Mouse (Mus musculus) cortical plate, adult 2 months (tissue): ENCODE data around the gene Abcb8.

Experiments
- CTCF ChIP-seq: fragments of 200-500 bp; IDR thresholded peaks from 2 replicates; pipeline ENCODE4 v1.5.1; 2011; ENCODE audit warnings: mild to moderate bottlenecking, control low read depth, low read length; ENCODE audit not compliant: insufficient read depth; ENCODE audit errors: extremely low read depth
- POLR2A ChIP-seq: fragments of 200-500 bp; IDR thresholded peaks from 2 replicates; pipeline ENCODE4 v1.6.1; 2011; ENCODE audit warnings: mild to moderate bottlenecking, low read length, control low read depth; ENCODE audit not compliant: insufficient read depth; ENCODE audit errors: extremely low read depth

- TF ChIP-seq CTCF (no peak), POLR2A (no peak)
Measured at GRCm38 (mm10) chr5:24427285-24427633, 33.8 kb downstream of the Abcb8 start.
